Mouse (Mus musculus): ENCODE measurements around the gene Nlrp9b. TPM values are rescaled to one million over a fixed set of nuclear protein-coding genes. Genes with fewer than 3 reads are reported as not detected.

Nlrp9b gene
- polyA plus RNA-seq (2014; fragmentation: Illumina TruSeq; extraction: RNeasy Lipid Tissue Mini Kit (QIAGEN cat#74804); ENCODE audit: low read depth, low replicate concordance), result not detected

GRCm38 (mm10) chr7:19991165-19991564 lies at the start of gene Nlrp9b:
Gene Nlrp9b, plus strand, starts transcription at chr7:19991465.

GRCm38 (mm10) chr7:19950589-19950988 lies 40.7 kb upstream of the Nlrp9b start, which contains the start of gene Igsf23:
Gene Igsf23, minus strand, starts transcription at chr7:19950756.

GRCm38 (mm10) chr7:19964985-19965579 lies 26.2 kb upstream of the Nlrp9b start, which contains the start of gene Ceacam20:
Gene Ceacam20, plus strand, starts transcription at chr7:19965412.

GRCm38 (mm10) chr7:20099380-20099779 lies 108.1 kb downstream of the Nlrp9b start, which contains the start of gene Vmn1r91:
Gene Vmn1r91, plus strand, starts transcription at chr7:20099680.

GRCm38 (mm10) chr7:20122479-20122878 lies 131.2 kb downstream of the Nlrp9b start, which contains the start of gene Gm16442:
Gene Gm16442, minus strand, starts transcription at chr7:20122579.

Other genes starting within 250 kb of the Nlrp9b start
- 2.6 TPM for gene Nectin2, start 241.0 kb upstream of the Nlrp9b start, polyA plus RNA-seq (2014; fragmentation: Illumina TruSeq; extraction: RNeasy Lipid Tissue Mini Kit (QIAGEN cat#74804); ENCODE audit: low read depth, low replicate concordance)
- 0.16 TPM for gene Bcam, start 220.4 kb upstream of the Nlrp9b start, polyA plus RNA-seq (2014; fragmentation: Illumina TruSeq; extraction: RNeasy Lipid Tissue Mini Kit (QIAGEN cat#74804); ENCODE audit: low read depth, low replicate concordance)
- 2.6 TPM for gene Cblc, start 194.7 kb upstream of the Nlrp9b start, polyA plus RNA-seq (2014; fragmentation: Illumina TruSeq; extraction: RNeasy Lipid Tissue Mini Kit (QIAGEN cat#74804); ENCODE audit: low read depth, low replicate concordance)
- 5.4 TPM for gene Bcl3, start 168.7 kb upstream of the Nlrp9b start, polyA plus RNA-seq (2014; fragmentation: Illumina TruSeq; extraction: RNeasy Lipid Tissue Mini Kit (QIAGEN cat#74804); ENCODE audit: low read depth, low replicate concordance)
- not detected for gene Gm19345, start 139.5 kb upstream of the Nlrp9b start, polyA plus RNA-seq (2014; fragmentation: Illumina TruSeq; extraction: RNeasy Lipid Tissue Mini Kit (QIAGEN cat#74804); ENCODE audit: low read depth, low replicate concordance)
- gene Ceacam16, start 130.2 kb upstream of the Nlrp9b start, polyA plus RNA-seq (2014; fragmentation: Illumina TruSeq; extraction: RNeasy Lipid Tissue Mini Kit (QIAGEN cat#74804); ENCODE audit: low read depth, low replicate concordance), result not detected
- not detected for gene Ceacam19, start 103.5 kb upstream of the Nlrp9b start, polyA plus RNA-seq (2014; fragmentation: Illumina TruSeq; extraction: RNeasy Lipid Tissue Mini Kit (QIAGEN cat#74804); ENCODE audit: low read depth, low replicate concordance)
- 7.0 TPM for gene Pvr, start 70.3 kb upstream of the Nlrp9b start, polyA plus RNA-seq (2014; fragmentation: Illumina TruSeq; extraction: RNeasy Lipid Tissue Mini Kit (QIAGEN cat#74804); ENCODE audit: low read depth, low replicate concordance)
- 0.21 TPM for gene Igsf23, start 40.7 kb upstream of the Nlrp9b start, polyA plus RNA-seq (2014; fragmentation: Illumina TruSeq; extraction: RNeasy Lipid Tissue Mini Kit (QIAGEN cat#74804); ENCODE audit: low read depth, low replicate concordance)
- not detected for gene Ceacam20, start 26.1 kb upstream of the Nlrp9b start, polyA plus RNA-seq (2014; fragmentation: Illumina TruSeq; extraction: RNeasy Lipid Tissue Mini Kit (QIAGEN cat#74804); ENCODE audit: low read depth, low replicate concordance)
- not detected for gene Vmn1r91, start 108.2 kb downstream of the Nlrp9b start, polyA plus RNA-seq (2014; fragmentation: Illumina TruSeq; extraction: RNeasy Lipid Tissue Mini Kit (QIAGEN cat#74804); ENCODE audit: low read depth, low replicate concordance)
- gene Gm16442, start 131.1 kb downstream of the Nlrp9b start, polyA plus RNA-seq (2014; fragmentation: Illumina TruSeq; extraction: RNeasy Lipid Tissue Mini Kit (QIAGEN cat#74804); ENCODE audit: low read depth, low replicate concordance), result not detected
- not detected for gene Vmn1r93, start 147.6 kb downstream of the Nlrp9b start, polyA plus RNA-seq (2014; fragmentation: Illumina TruSeq; extraction: RNeasy Lipid Tissue Mini Kit (QIAGEN cat#74804); ENCODE audit: low read depth, low replicate concordance)
- gene Vmn1r94, start 176.9 kb downstream of the Nlrp9b start, polyA plus RNA-seq (2014; fragmentation: Illumina TruSeq; extraction: RNeasy Lipid Tissue Mini Kit (QIAGEN cat#74804); ENCODE audit: low read depth, low replicate concordance), result not detected
- gene Vmn1r95, start 202.2 kb downstream of the Nlrp9b start, polyA plus RNA-seq (2014; fragmentation: Illumina TruSeq; extraction: RNeasy Lipid Tissue Mini Kit (QIAGEN cat#74804); ENCODE audit: low read depth, low replicate concordance), result not detected
- gene Gm6164, start 214.1 kb downstream of the Nlrp9b start, polyA plus RNA-seq (2014; fragmentation: Illumina TruSeq; extraction: RNeasy Lipid Tissue Mini Kit (QIAGEN cat#74804); ENCODE audit: low read depth, low replicate concordance), result not detected
- gene Gm4498, start 242.4 kb downstream of the Nlrp9b start, polyA plus RNA-seq (2014; fragmentation: Illumina TruSeq; extraction: RNeasy Lipid Tissue Mini Kit (QIAGEN cat#74804); ENCODE audit: low read depth, low replicate concordance), result not detected

Data from liver, adult 10 weeks (tissue).